Mouse (Mus musculus) CD4-positive, CD25-positive, alpha-beta regulatory T cell, adult 4 months (primary cell): ENCODE data around the gene Znrd1. TPM values are rescaled to one million over a fixed set of nuclear protein-coding genes. Genes with fewer than 3 reads are reported as not detected.

Source experiments
- ATAC-seq: one replicate; pipeline ENCODE4 v1.8.0; 2017
- polyA plus RNA-seq, 2 experiments: library from polyadenylated mRNA; unstranded; fragments of 100-300 nt; shearing (Covaris generic); gene quantifications; one replicate each; pipeline ENCODE4 v1.2.1; 2017

Gene Znrd1
- polyA plus RNA-seq, 2 experiments from 2014 or later, result 67.9 to 82.1 TPM

DNA sequence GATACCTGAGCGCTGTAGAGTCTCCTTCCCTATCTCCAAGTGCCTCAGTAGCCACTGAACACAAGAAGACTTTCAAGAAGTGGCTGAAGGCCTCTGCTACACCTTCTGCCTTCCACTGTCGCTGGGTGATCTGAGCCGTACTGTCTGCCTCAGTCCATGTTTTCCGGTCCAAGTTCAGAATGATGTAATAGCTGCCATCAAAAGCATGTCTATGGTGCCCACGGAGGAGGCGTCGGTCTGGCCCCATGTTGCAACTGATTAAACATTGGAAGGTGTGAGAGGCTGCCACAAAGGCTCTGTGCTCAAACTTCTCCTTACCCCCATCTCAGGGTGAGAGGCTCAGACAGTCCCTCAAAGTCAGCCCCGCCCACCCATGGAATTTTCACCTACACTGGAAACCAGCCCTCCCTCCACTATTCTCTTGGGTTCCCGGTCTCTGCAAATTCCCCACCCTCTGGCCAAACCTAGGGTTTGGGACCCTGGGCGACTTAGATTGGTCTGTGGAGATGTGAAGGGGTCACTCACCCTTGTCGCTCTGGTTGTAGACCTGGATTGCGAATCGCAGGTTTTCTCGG lies 12.0 kb upstream of the Znrd1 start:
- ATAC-seq, result no peak

DNA sequence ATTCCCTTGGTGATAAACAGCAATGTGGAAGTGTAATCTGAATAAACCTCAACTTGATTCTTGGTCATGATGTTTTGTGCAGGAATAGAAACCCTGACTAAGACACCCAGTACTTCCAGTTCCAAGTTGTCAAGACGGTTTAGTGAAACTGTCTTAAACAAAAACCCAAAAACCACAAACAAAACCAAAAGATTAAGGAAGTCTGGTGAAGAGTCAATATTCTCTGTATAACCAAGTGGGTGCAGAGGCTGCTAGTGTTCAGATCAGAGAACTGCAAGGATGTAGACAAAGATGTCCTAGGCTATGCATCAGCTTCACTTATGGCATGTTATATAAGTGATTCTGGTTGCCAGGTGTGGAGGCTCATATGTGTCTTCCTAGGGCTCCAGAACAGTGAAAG lies 8.5 kb upstream of the Znrd1 start:
- ATAC-seq, result no peak

- ATAC-seq, result no peak
These were observed 2.8 kb upstream of the Znrd1 start for GRCm38 (mm10) chr17:36961125-36961524.

DNA sequence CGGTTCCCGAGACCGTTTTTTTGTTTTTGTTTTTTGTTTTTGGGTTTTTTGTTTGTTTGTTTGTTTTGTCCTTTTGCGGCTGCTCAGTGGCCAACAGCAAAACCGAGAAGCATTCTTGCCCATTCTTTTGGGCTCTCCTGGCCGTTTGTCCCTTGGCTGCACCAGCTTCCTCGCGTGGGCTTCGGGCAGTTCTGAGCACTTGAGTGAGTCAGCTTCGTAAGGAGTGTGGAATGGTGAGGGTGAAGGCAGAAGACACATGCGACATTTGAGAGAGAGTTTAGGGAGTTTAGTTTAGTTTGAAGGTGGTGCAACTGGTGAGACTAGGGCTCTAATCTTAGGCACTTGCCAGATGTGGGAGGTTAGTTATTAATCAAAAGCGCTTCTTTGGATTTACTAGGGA lies 525 bp upstream of the Znrd1 start:
- ATAC-seq, result no peak

GRCm38 (mm10) chr17:36953062-36953461 lies 5.3 kb downstream of the Znrd1 start:
- ATAC-seq, result no peak

- no peak for ATAC-seq
These were observed 5.7 kb downstream of the Znrd1 start for GRCm38 (mm10) chr17:36952631-36953030.

- ATAC-seq, result peak; percentile 96
These were observed 7.1 kb downstream of the Znrd1 start, which contains the start of gene Ppp1r11 for GRCm38 (mm10) chr17:36950981-36951947. Ppp1r11 (minus strand) TSS chr17:36951741.

- ATAC-seq, result no peak
These were observed 9.1 kb downstream of the Znrd1 start for GRCm38 (mm10) chr17:36949265-36949664.

DNA sequence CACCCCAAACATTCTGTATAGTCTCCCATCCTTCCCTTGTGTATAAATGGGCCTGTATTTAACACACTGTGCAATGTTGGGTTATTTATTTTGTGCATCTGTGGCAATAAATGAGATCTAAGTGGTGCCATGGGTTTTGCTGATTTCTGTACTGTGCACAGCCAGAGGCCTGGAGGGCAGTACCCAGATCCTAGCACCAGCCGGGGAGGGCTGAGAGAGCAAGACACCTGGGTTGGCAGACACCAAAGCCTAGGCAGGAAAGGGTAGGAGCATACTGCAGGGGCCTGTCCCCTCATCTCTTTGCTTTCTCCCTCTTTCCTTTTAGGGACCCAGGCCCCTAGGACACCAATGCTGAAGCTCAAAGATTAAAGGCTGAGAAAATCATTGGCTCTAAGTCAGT lies 10.1 kb downstream of the Znrd1 start:
- no peak for ATAC-seq

DNA sequence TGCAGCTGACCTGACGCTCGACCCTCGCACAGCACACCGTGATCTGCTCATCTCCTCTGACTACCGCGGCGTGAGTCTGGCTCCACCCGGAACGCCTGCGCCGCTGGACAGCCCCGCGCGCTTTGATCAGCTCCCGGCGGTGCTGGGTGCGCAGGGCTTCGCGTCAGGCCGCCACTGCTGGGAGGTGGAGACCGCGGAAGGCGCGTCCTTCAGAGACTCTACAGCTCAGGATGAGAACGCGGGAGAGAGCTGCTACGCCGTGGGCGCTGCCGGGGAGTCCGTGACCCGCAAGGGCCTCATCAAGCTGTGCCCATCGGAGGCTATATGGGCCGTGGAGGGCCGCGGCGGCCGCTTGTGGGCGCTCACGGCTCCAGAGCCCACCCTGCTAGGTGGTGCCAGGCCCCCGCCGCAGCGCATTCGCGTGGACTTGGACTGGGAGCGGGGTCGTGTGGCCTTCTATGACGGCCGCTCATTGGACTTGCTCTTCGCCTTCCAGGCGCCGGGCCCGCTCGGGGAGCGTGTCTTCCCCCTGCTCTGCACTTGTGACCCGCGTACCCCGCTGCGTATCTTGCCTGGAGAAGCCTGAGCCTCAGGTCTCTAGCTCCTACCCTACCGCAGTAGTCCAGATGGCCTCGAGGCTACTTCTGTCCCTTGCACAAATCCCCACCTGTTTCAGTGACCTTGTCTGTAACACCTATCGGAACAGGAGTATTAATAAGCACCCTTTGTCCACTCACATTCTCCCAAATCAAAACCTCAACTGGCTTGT lies 11.1 kb downstream of the Znrd1 start:
- no peak for ATAC-seq

DNA sequence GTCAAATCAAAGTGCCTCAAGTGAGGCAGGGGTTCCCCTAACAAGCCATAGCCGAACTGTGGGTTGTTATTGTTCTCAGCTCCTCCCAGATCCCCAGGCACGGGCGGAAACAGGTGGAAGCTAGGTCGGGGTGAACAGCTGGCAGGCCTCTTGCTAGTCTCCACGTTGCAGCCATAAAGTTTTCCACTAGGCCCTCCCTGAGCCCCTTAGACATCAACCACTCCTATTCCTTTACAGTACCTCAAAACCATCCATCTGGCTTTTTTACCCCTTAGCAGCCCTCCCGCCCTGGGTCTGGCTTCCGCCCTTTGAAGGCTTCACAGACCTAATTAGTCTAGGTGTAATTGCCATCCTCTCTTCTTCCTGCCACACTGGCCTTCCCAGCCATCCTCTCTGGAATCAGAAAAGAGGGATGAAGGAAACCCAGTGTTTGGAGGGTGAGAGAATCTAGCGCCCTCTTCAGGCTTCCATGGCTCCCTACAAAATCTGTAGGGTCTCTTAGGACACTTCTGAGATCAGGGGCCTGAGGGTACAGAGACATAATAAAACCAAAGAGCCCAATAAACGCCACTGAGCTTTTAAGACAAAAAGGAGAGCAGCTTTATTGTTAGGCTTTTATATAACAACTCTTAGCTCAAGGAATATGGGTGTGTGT lies 14.1 kb downstream of the Znrd1 start:
- peak; percentile 57 for ATAC-seq

GRCm38 (mm10) chr17:36943691-36944090 lies 14.7 kb downstream of the Znrd1 start:
- ATAC-seq, result no peak

DNA sequence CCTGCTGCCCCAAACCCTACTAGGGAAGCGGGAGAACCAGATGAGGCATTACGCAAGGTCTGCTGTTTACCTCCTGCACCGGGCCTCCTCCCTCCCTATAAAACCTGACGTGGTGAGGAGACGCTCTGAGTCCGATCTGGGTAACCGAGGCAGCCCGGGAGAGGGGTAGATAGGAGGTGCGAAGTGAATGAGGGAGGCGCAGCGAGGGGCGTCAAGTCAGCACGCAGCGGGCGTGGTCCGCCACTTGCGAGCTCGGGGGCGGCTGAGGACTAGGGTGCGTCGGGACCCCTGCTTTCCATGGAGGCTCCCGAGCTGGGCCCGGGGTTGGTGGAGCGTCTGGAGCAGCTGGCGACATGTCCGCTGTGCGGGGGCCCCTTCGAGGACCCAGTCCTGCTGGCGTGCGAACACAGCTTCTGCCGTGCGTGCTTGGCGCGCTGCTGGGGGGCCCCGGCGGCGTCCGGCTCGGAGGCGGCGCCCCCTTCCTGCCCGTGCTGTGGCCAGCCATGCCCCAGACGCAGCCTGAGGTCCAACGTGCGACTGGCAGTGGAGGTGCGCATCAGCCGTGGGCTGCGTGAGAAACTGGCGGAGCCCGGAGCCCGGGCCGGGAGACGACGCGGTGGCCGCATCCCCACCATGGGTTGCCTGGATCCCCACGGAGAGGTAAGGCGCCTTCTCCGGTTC lies 15.4 kb downstream of the Znrd1 start, which contains the start of gene Rnf39:
Gene Rnf39 (plus strand): TSS at position 128 of the 681 bp plus-strand sequence.
- peak; percentile 30 for ATAC-seq

- ATAC-seq, result peak; percentile 79
These were observed 16.0 kb downstream of the Znrd1 start for GRCm38 (mm10) chr17:36942391-36942790.

DNA sequence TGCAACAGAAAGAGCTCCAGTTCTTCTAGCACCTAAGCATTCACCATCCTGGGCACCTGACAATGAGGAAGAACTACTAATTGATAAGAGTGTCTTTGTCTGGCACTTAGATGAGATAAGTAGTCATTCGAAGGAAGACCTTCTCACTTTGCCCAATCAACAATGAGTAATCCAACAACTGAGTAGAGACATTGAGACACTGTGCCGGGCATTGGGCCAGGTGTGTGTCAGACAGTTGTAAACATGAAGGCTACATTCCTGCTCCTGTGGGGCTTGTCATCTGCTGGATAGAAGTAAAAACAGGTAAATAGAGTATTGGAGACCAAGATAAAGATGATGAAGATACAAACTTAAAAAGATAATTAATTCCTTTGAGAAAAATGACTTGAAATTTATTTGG lies 20.3 kb downstream of the Znrd1 start:
- ATAC-seq, result no peak

- no peak for ATAC-seq
These were observed 26.6 kb downstream of the Znrd1 start for GRCm38 (mm10) chr17:36931806-36932205.

- ATAC-seq, result no peak
These were observed 27.2 kb downstream of the Znrd1 start for GRCm38 (mm10) chr17:36931130-36931529.

DNA sequence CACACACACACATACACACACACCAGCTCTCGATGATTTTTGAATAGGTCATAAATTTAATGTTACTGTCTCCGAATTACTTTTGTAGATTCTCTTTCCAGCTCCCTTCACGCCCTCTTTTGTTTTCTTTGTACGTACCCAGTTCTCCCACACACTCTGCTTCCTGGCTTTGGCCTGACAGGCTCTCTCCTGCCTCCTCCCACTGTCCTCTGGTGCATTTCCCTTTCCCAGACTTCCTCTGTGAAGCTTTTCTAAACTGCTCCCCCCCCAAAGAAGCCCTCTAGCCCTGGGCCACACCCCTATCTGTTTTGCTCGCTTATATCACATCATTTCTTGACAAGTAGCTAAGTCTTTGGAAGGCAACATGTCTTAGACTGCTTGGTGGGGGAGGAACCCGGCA lies 28.1 kb downstream of the Znrd1 start:
- ATAC-seq, result no peak

DNA sequence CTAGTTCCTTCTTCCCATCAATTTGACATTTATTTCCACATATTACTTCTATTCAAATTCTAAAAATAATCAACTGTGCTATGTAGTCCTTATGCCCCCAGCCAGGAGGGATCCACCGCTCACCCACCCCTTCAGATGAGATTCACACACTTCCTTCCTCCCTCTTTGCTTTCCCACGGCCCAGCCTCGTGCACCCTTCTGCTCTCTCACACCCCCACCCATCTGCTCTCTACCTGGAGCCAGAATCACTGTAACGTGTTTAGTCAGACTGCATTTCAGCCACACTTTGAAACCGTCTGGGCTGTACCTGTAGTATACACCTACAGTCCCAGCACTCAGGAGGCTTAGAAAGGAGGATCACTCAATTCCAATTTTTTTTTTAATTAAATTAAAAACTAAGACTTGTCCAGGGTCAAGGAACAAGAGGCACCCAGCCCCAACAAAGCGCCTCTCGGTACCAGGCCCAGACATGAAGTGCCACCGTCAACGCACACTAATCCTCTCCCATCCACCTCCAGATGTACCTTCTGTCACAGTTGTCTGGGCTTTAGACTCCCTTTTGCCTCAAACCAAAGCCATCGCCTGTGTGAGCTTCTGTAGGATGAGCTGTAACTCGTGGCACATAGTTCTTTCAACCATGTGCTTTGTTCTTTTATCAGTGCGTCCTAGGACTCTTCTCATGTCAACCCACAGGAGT lies 29.0 kb downstream of the Znrd1 start:
- ATAC-seq, result no peak

- no peak for ATAC-seq
These were observed 30.8 kb downstream of the Znrd1 start for GRCm38 (mm10) chr17:36927496-36928120.

- ATAC-seq, result no peak
These were observed 34.9 kb downstream of the Znrd1 start for GRCm38 (mm10) chr17:36923491-36923890.
